ENCODE assay signal across 8 mouse cellular contexts in genomic region chr19:26607551-26608433, GRCm38 (mm10). TPM values are rescaled to one million over a fixed set of nuclear protein-coding genes. Genes with fewer than 3 reads are reported as not detected.
DNase-seq lines count a peak whose midpoint lies in the region; ATAC-seq and TF ChIP-seq lines count a peak whose summit lies in the region.

No protein-coding gene starts in this region.

- no peaks in the 10 kb centered on the region; the same call in 1 of the 2 replicates for H3K9me3 ChIP-seq in ES-E14 (ENCODE audit: control insufficient read depth, insufficient read depth, low read depth, low read length)
- no peaks in the 10 kb centered on the region for H3K9me3 ChIP-seq in embryonic facial prominence, embryonic 13.5 days
- no peaks in the 10 kb centered on the region for H3K9me3 ChIP-seq in heart, embryonic 11.5 days (replicated peaks; ENCODE audit: control insufficient read depth, low read length)
- no peaks in the 10 kb centered on the region for H3K9me3 ChIP-seq in kidney, embryonic 16.5 days (ENCODE audit: low read length)
- no peaks in the 10 kb centered on the region for H3K9me3 ChIP-seq in liver, embryonic 15.5 days (replicated peaks)
- no peaks in the 10 kb centered on the region for H3K9me3 ChIP-seq in neural tube, embryonic 15.5 days (replicated peaks)

- DNase-seq in 416B (ENCODE audit: low read depth) (peak; percentile 39), ES-E14 (ENCODE audit: low read depth, low spot score) (peak; percentile 43)
- no peak for DNase-seq in spleen, postnatal 4 days (ENCODE audit: low spot score in 2 of 2)

- H3K4me3 ChIP-seq in ES-E14 (ENCODE audit: insufficient read depth in 1 of 2, low read depth in 1 of 2, low read length in 2 of 2, poor library complexity in 1 of 2, severe bottlenecking in 1 of 2): peak overlapping the region; percentile 65 to 85
- H3K4me3 ChIP-seq in embryonic facial prominence, embryonic 13.5 days: peak overlapping the region; percentile 87
- peak overlapping the region; percentile 76 for H3K4me3 ChIP-seq in heart, embryonic 11.5 days (ENCODE audit: low read depth, low read length)
- H3K4me3 ChIP-seq in kidney, embryonic 16.5 days (ENCODE audit: low read length): peak overlapping the region; percentile 70
- H3K4me3 ChIP-seq in liver, embryonic 15.5 days (replicated peaks): peak overlapping the region; percentile 65
- peak overlapping the region; percentile 64 for H3K4me3 ChIP-seq in neural tube, embryonic 15.5 days (replicated peaks)

- no peak overlapping the region for H3K27ac ChIP-seq in ES-E14 (ENCODE audit: insufficient read depth, low read depth, low read length, poor library complexity, severe bottlenecking)
- H3K27ac ChIP-seq in embryonic facial prominence, embryonic 13.5 days: peak overlapping the region; percentile 98
- H3K27ac ChIP-seq in heart, embryonic 11.5 days (ENCODE audit: low read depth, low read length): no peak overlapping the region
- H3K27ac ChIP-seq in kidney, embryonic 16.5 days (ENCODE audit: low read length): peak overlapping the region; percentile 55; the same call in 1 of the 2 replicates
- no peak overlapping the region for H3K27ac ChIP-seq in liver, embryonic 15.5 days (replicated peaks)
- H3K27ac ChIP-seq in neural tube, embryonic 15.5 days (replicated peaks): peak overlapping the region; percentile 98

- under 1% methylated on average over 39 of the region's 39 CpGs for WGBS in embryonic facial prominence, embryonic 13.5 days
- 1% methylated on average over 39 of the region's 39 CpGs for WGBS in heart, embryonic 11.5 days (ENCODE audit: insufficient replicate concordance)
- WGBS in kidney, embryonic 16.5 days: 1% methylated on average over 39 of the region's 39 CpGs
- WGBS in liver, embryonic 15.5 days (ENCODE audit: insufficient replicate concordance): 3% methylated on average over 39 of the region's 39 CpGs
- WGBS in neural tube, embryonic 15.5 days: under 1% methylated on average over 39 of the region's 39 CpGs

- no peaks in the 10 kb centered on the region for H3K27me3 ChIP-seq in embryonic facial prominence, embryonic 13.5 days
- no peaks in the 10 kb centered on the region for H3K27me3 ChIP-seq in heart, embryonic 11.5 days (ENCODE audit: control insufficient read depth, insufficient read depth, low read length)
- 0 out of 2 replicates have a peak, but pooled peaks cover 1% of the 10 kb centered on the region for H3K27me3 ChIP-seq in kidney, embryonic 16.5 days (ENCODE audit: insufficient read depth, low read length)
- peaks cover 60% of the 10 kb centered on the region for H3K27me3 ChIP-seq in liver, embryonic 15.5 days
- peaks cover 3% of the 10 kb centered on the region; the same call in 1 of the 2 replicates for H3K27me3 ChIP-seq in neural tube, embryonic 15.5 days (replicated peaks)

- H3K4me1 ChIP-seq in ES-E14 (ENCODE audit: control insufficient read depth in 2 of 2, insufficient read depth in 2 of 2, low read length in 2 of 2, poor library complexity in 1 of 2): 0 out of 4 replicates have a peak, but pooled peaks cover 0 to 2% of the 10 kb centered on the region in 2 experiments
- H3K4me1 ChIP-seq in embryonic facial prominence, embryonic 13.5 days: peaks cover 22% of the 10 kb centered on the region
- H3K4me1 ChIP-seq in heart, embryonic 11.5 days (ENCODE audit: control insufficient read depth, insufficient read depth, low read length): peaks cover under 1% of the 10 kb centered on the region; the same call in 1 of the 2 replicates
- peaks cover 16% of the 10 kb centered on the region for H3K4me1 ChIP-seq in kidney, embryonic 16.5 days (ENCODE audit: insufficient read depth, low read length)
- H3K4me1 ChIP-seq in liver, embryonic 15.5 days (replicated peaks): peaks cover 41% of the 10 kb centered on the region
- peaks cover 30% of the 10 kb centered on the region for H3K4me1 ChIP-seq in neural tube, embryonic 15.5 days

- in situ Hi-C loops in ES-E14 (cut with MboI; ENCODE audit: low sequenced_read_pairs in 2 of 2, unreplicated experiment in 2 of 2): loop anchor here (5.0 to 10.0 kb wide), 4 partner anchors 933 to 1005 kb away; partner anchors contain the start of gene Dmrt2 (in 1 of the 2)

- ATAC-seq in embryonic facial prominence, embryonic 13.5 days (ENCODE audit: insufficient number of reproducible peaks, insufficient read depth, low FRiP score, low TSS enrichment, low read depth): no peak
- ATAC-seq in heart, embryonic 11.5 days (replicated peaks; ENCODE audit: insufficient number of reproducible peaks, low FRiP score, low TSS enrichment): no peak
- no peak for ATAC-seq in kidney, embryonic 16.5 days (ENCODE audit: low FRiP score, low TSS enrichment)
- ATAC-seq in liver, embryonic 15.5 days (ENCODE audit: insufficient read depth): no peak
- no peak for ATAC-seq in neural tube, embryonic 15.5 days (ENCODE audit: low FRiP score)

- H3K9ac ChIP-seq in ES-E14 (ENCODE audit: insufficient read depth, low read depth, low read length, poor library complexity, severe bottlenecking): no peak overlapping the region
- peak overlapping the region; percentile 90 for H3K9ac ChIP-seq in embryonic facial prominence, embryonic 13.5 days
- peak overlapping the region; percentile 72 for H3K9ac ChIP-seq in heart, embryonic 11.5 days (ENCODE audit: low read depth, low read length)
- peak overlapping the region; percentile 78 for H3K9ac ChIP-seq in kidney, embryonic 16.5 days (replicated peaks; ENCODE audit: low read length)
- peak overlapping the region; percentile 46 for H3K9ac ChIP-seq in liver, embryonic 15.5 days
- H3K9ac ChIP-seq in neural tube, embryonic 15.5 days (replicated peaks): peak overlapping the region; percentile 74

- H3K36me3 ChIP-seq in ES-E14 (ENCODE audit: control insufficient read depth, insufficient read depth, low read length, poor library complexity, severe bottlenecking): no peaks in the 10 kb centered on the region
- H3K36me3 ChIP-seq in embryonic facial prominence, embryonic 13.5 days: no peaks in the 10 kb centered on the region
- no peaks in the 10 kb centered on the region for H3K36me3 ChIP-seq in heart, embryonic 11.5 days (ENCODE audit: control insufficient read depth, insufficient read depth, low read length)
- H3K36me3 ChIP-seq in kidney, embryonic 16.5 days (ENCODE audit: insufficient read depth, low read length): no peaks in the 10 kb centered on the region
- H3K36me3 ChIP-seq in liver, embryonic 15.5 days (replicated peaks): no peaks in the 10 kb centered on the region
- H3K36me3 ChIP-seq in neural tube, embryonic 15.5 days: no peaks in the 10 kb centered on the region

- peak overlapping the region; percentile 95 for H3K4me2 ChIP-seq in embryonic facial prominence, embryonic 13.5 days
- H3K4me2 ChIP-seq in heart, embryonic 11.5 days: peak overlapping the region; percentile 99
- peak overlapping the region; percentile 99 for H3K4me2 ChIP-seq in kidney, embryonic 16.5 days (replicated peaks; ENCODE audit: low read depth, low read length)
- H3K4me2 ChIP-seq in liver, embryonic 15.5 days: peak overlapping the region; percentile 94
- H3K4me2 ChIP-seq in neural tube, embryonic 15.5 days: peak overlapping the region; percentile 98

TF ChIP-seq in ES-E14, 5 proteins besides CTCF, POLR2A, EP300 and RAD21:
- TF ChIP-seq MAFK (IDR thresholded peaks at IDR 0.05; ENCODE audit: insufficient read depth, low read depth, low read length): no peak
- no peak for TF ChIP-seq ZNF384 (IDR thresholded peaks at IDR 0.05; ENCODE audit: low read depth, low read length)
- no peak for TF ChIP-seq ZC3H11A (IDR thresholded peaks at IDR 0.05; ENCODE audit: borderline replicate concordance, low read depth, low read length)
- no peak for TF ChIP-seq CHD2 (IDR thresholded peaks at IDR 0.05; ENCODE audit: low read depth, low read length)
- TF ChIP-seq HCFC1 (IDR thresholded peaks at IDR 0.05; ENCODE audit: borderline replicate concordance, insufficient read depth, low read length): no peak

RNA-seq across cellular contexts. Expression of gene Smarca2, which starts 2.9 kb away (rescaled TPM):
- 1.1 and 3.7 TPM in 2 replicates for total RNA-seq in ES-E14 (2012; rRNA removed)
- polyA plus RNA-seq in embryonic facial prominence, embryonic 13.5 days (2015; fragmentation: Nextera tagmentation; extraction: Ambion mirVana): 91.9 and 115 TPM in 2 replicates
- polyA plus RNA-seq in heart, embryonic 11.5 days (2014; fragmentation: Nextera tagmentation; extraction: Ambion mirVana): 26.6 and 31.4 TPM in 2 replicates
- polyA plus RNA-seq in kidney, embryonic 16.5 days (2015; fragmentation: Nextera tagmentation; extraction: Ambion mirVana): 40.5 and 46.7 TPM in 2 replicates
- 3.7 and 5.1 TPM in 2 replicates for polyA plus RNA-seq in liver, embryonic 15.5 days (2015; fragmentation: Nextera tagmentation; extraction: Ambion mirVana)
- polyA plus RNA-seq in neural tube, embryonic 15.5 days (2015; fragmentation: Nextera tagmentation; extraction: Ambion mirVana): 84.5 and 99.7 TPM in 2 replicates

Comparison
In these comparisons a context has a peak if more than half of its experiments do, and no peak if none do; other contexts are left out.
1. DNase-seq: peak in 416B (single experiment) and ES-E14 (single experiment); none in spleen, postnatal 4 days (0 of 2).
2. H3K27ac ChIP-seq: peak in embryonic facial prominence, embryonic 13.5 days (single experiment), kidney, embryonic 16.5 days (single experiment) and neural tube, embryonic 15.5 days (single experiment); none in ES-E14 (single experiment), heart, embryonic 11.5 days (single experiment) and liver, embryonic 15.5 days (single experiment).
3. Peak in every context shown above with its lines, with median percentiles within 50 percentile points of each other: H3K4me3 ChIP-seq and H3K4me2 ChIP-seq.